Mouse (Mus musculus) neural tube, embryonic 11.5 days (tissue): Measurements from ENCODE around the gene Itgb5. TPM values are rescaled to one million over a fixed set of nuclear protein-coding genes. Genes with fewer than 3 reads are reported as not detected.

ENCODE experiments used
- ATAC-seq: fragments of 200-750 bp; cut with Nextera tagmentation; 2 replicates; pipeline ENCODE4 v1.8.0; 2017; ENCODE audit warnings: moderate number of reproducible peaks, mild to moderate bottlenecking, moderate TSS enrichment, moderate library complexity; ENCODE audit not compliant: insufficient read depth, low FRiP score, low TSS enrichment
- DNase-seq: peaks from one replicate; pipeline ENCODE4 v3.0.0-alpha.2; 2015; ENCODE audit warnings: low spot score
- H3K27ac ChIP-seq: fragments of 300-500 bp; sonication (generic); 2 replicates; pipeline ENCODE4 v1.5.1; 2014; ENCODE audit warnings: low read depth, mild to moderate bottlenecking, low read length
- H3K27me3 ChIP-seq: fragments of 300-500 bp; sonication (generic); 2 replicates; pipeline ENCODE4 v1.6.1; 2014; ENCODE audit warnings: mild to moderate bottlenecking, low read length, mixed read lengths; ENCODE audit not compliant: control insufficient read depth, insufficient read depth
- H3K36me3 ChIP-seq: fragments of 300-500 bp; sonication (generic); 2 replicates; pipeline ENCODE4 v1.6.1; 2014; ENCODE audit warnings: mild to moderate bottlenecking, low read length, moderate library complexity, mixed read lengths; ENCODE audit not compliant: control insufficient read depth, insufficient read depth
- H3K4me1 ChIP-seq: fragments of 300-500 bp; sonication (generic); 2 replicates; pipeline ENCODE4 v1.6.1; 2014; ENCODE audit warnings: low read length, mixed read lengths; ENCODE audit not compliant: control insufficient read depth, insufficient read depth
- H3K4me2 ChIP-seq: fragments of 300-500 bp; sonication (generic); 2 replicates; pipeline ENCODE4 v1.6.1; 2014; ENCODE audit warnings: low read depth, mild to moderate bottlenecking, moderate library complexity
- H3K4me3 ChIP-seq: fragments of 300-500 bp; sonication (generic); 2 replicates; pipeline ENCODE4 v1.5.1; 2014; ENCODE audit warnings: low read depth, low read length
- H3K9ac ChIP-seq: fragments of 300-500 bp; sonication (generic); 2 replicates; pipeline ENCODE4 v1.6.1; 2014; ENCODE audit warnings: mild to moderate bottlenecking, low read length
- H3K9me3 ChIP-seq: fragments of 300-500 bp; sonication (generic); 2 replicates; pipeline ENCODE4 v1.6.1; 2016; ENCODE audit warnings: low read length; ENCODE audit not compliant: control insufficient read depth
- WGBS: fragments of 180-500 bp; shearing (Covaris S2); extraction: QIAGEN DNeasy Blood & Tissue Kit; methylation state at CpG from one replicate; pipeline ENCODE4 v1.1.7; 2014; 5-methylcytosine and 5-hydroxymethylcytosine counted together
- polyA plus RNA-seq: library from polyadenylated mRNA; unstranded; fragments of >200 nt; fragmentation: Nextera tagmentation; extraction: Ambion mirVana; gene quantifications from 2 replicates; pipeline ENCODE4 v1.2.1, GENCODE M21; 2014

The Itgb5 gene
- polyA plus RNA-seq, 1 experiment from 2014 or later = 32.4 TPM

DNA sequence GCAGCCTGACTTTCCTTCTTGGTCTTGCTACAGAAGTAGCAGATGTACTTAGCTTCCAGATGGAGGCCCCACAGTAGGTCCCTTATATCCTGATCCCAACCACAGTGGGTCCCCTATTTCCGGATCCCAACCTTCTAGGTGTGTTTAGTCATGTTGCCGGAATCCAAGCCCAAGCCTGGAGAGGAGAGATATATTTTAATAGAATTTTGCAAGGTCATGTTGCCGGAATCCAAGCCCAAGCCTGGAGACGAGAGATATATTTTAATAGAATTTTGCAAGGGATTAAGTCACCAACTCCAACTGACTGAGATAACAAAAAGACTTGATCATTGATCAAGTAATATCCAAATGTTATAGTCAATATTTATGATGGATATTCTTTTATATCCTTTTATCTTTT is 51.3 kb downstream of the Itgb5 start:
- DNase-seq = no peak

DNA sequence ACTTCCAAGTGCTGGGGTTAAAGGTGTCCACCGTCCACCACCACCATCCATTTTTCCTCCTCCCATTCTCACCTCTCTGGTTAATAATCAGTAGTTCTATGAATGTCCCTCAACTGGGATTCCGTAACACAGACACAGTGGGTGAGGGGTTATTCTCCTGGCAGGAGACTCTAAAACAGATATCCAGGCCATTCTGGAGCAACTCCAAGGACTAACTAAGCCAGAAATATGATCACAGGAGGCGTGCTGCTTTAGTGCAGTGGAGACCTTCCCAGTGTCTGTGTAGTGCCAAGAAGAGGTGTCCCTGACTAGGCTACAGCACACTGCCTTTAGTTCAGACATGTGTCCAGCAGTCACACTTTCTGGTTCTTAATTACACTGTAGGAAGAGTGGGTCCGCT is 53.1 kb downstream of the Itgb5 start:
- H3K4me2 ChIP-seq = no peak overlapping the region
- 75% methylated on average over 4 of the region's 4 CpGs for WGBS
- no peaks in the 10 kb centered on the region for H3K9me3 ChIP-seq
- no peak overlapping the region for H3K4me3 ChIP-seq
- no peaks in the 10 kb centered on the region for H3K4me1 ChIP-seq
- DNase-seq (no peak), ATAC-seq (no peak)
- H3K27me3 ChIP-seq = no peaks in the 10 kb centered on the region
- H3K27ac ChIP-seq = no peak overlapping the region
- H3K36me3 ChIP-seq = no peaks in the 10 kb centered on the region
- H3K9ac ChIP-seq = no peak overlapping the region

More for the DNA sequence above, 51.3 kb downstream of the Itgb5 start:
- no peaks in the 10 kb centered on the region for H3K27me3 ChIP-seq
- ATAC-seq = no peak
- no peaks in the 10 kb centered on the region for H3K4me1 ChIP-seq
- H3K36me3 ChIP-seq = no peaks in the 10 kb centered on the region
- no peak overlapping the region for H3K9ac ChIP-seq
- H3K27ac ChIP-seq = no peak overlapping the region
- H3K4me2 ChIP-seq = no peak overlapping the region
- 95% methylated on average over 4 of the region's 4 CpGs for WGBS
- H3K9me3 ChIP-seq = no peaks in the 10 kb centered on the region
- no peak overlapping the region for H3K4me3 ChIP-seq

DNA sequence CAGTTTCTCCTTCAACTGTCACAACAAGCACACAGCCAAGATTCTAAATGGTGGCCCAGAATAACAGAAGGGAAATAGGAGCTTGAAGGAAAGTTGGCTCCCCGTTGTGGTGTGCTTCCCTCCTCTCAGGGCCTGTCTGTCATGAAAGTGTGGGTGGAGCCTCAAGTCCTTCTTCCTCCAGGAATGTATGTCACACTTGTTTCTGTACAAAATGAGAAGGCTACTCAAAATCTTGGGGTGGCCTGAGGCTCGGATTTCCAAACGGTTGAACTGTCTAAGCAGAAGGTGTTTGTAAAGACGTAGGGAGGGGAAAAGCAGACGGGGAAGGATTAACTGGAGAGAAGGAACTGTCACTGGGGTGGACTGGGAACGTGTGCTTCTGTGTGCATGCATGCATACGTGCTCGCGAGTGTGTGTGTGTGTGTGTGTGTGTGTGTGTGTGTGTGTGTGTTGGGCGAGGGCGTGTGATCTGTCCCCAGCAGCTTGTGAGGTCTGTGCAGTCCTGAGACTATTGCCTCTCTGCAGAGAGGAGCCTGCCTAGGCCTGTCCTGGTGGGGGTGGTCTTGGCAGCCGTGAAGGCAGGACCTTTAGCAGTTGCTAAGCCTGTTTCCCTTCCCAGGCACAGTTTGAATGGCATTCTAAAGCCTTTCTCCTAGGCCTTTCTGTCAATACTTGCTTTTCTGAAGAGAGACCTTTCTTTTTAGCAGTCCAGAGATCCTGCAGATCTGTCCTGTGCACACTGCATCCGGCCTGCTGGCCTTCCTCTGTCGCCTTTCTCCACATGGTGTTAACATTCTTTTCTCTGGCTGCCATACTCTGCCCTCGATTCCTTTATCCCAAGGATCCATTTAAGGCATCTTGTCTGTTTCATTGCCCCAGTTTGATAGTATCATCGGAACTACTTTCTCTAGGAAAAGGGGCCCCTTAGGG is 53.8 kb downstream of the Itgb5 start:
- no peak for DNase-seq
- H3K27ac ChIP-seq = no peak overlapping the region
- ATAC-seq = no peak

DNA sequence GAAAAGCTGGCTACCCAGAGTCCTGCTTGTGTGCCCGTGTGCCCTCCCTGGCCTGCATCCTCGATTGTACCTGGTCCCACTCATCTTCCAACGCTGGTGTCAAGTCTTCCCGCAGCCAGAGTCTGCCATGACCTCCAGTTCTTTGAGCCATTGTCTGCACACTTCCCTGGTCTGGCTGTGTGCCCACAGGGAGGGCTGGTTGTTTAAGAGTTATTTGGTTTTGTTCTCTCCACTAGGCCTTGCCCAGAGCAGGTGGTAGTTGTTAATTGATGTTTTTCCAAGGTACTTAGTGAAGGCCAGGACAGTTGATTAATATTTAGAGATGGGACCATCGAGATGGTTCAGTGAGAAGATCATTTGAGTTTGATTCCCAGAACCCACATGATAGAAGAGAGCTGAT is 54.7 kb downstream of the Itgb5 start:
- Histone ChIP-seq H3K9ac (no peak overlapping the region), H3K4me2 (no peak overlapping the region), H3K27me3 (no peaks in the 10 kb centered on the region), H3K36me3 (no peaks in the 10 kb centered on the region), H3K4me1 (no peaks in the 10 kb centered on the region), H3K9me3 (no peaks in the 10 kb centered on the region), H3K4me3 (no peak overlapping the region), H3K27ac (no peak overlapping the region)
- ATAC-seq (no peak), DNase-seq (no peak)
- 89% methylated on average over 5 of the region's 5 CpGs for WGBS

More for the DNA sequence above, 53.8 kb downstream of the Itgb5 start:
- H3K9ac ChIP-seq = no peak overlapping the region
- H3K9me3 ChIP-seq = no peaks in the 10 kb centered on the region
- no peaks in the 10 kb centered on the region for H3K36me3 ChIP-seq
- no peaks in the 10 kb centered on the region for H3K4me1 ChIP-seq
- H3K4me3 ChIP-seq = no peak overlapping the region
- WGBS = 64% methylated on average over 14 of the region's 16 CpGs
- H3K27me3 ChIP-seq = no peaks in the 10 kb centered on the region
- no peak overlapping the region for H3K4me2 ChIP-seq

DNA sequence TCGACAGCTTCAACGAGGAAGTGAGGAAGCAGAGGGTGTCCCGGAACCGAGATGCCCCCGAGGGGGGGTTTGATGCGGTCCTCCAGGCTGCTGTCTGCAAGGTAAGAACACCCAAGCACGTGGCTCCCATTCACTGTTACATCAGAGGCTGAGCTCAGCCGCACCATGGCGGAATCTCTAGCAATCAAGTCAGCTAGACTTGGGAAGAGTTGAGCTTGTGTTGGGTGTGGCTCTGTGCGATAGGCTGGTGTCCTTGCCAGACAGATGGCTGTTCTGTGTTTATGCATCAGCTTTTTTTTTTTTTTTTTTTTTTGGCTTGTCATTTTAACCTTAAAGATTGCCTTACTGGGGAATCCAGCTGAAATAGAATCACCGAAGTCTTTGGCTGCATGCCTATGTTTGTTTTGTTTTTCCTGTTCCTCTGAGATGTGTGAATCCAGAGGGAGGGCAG is 55.6 kb downstream of the Itgb5 start:
- H3K4me2 ChIP-seq = no peak overlapping the region
- no peak for DNase-seq
- no peaks in the 10 kb centered on the region for H3K9me3 ChIP-seq
- no peak overlapping the region for H3K27ac ChIP-seq
- H3K4me3 ChIP-seq = no peak overlapping the region
- no peak for ATAC-seq
- H3K27me3 ChIP-seq = no peaks in the 10 kb centered on the region
- no peaks in the 10 kb centered on the region for H3K4me1 ChIP-seq
- H3K36me3 ChIP-seq = no peaks in the 10 kb centered on the region
- H3K9ac ChIP-seq = no peak overlapping the region
- WGBS = 92% methylated on average over 11 of the region's 11 CpGs

DNA sequence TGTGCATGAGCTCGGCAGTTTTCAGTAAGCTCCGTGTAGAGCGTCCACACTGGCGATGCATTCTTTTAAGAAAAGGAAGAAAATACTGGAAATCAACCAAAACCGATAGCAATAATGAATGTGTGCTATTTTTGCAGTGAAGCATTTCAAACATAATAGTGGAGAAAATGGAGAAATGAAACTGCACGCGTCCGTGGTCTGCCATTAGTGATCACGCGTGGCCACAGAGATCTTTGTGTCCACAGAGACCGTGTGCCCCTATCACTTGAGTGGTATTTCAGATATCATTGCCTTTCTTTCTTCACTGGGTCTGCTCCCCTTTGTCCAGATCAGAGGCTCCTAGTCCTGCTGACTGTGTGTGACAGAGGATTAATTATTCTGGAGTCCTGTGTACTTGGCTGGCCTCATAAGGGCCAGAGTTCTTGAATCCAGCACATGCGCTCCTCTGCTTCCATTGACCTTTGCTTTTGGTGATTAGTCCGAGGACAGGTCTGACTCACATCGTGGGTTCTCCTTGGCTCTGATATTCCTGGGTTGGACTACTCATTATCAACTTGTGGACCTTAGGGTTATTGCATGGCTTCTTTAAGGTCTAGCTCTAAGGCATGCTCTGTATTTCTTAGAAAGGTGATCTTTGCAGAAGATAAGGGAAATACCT is 56.3 kb downstream of the Itgb5 start:
- no peak for ATAC-seq
- no peak overlapping the region for H3K4me2 ChIP-seq
- 90% methylated on average over 14 of the region's 14 CpGs for WGBS

DNA sequence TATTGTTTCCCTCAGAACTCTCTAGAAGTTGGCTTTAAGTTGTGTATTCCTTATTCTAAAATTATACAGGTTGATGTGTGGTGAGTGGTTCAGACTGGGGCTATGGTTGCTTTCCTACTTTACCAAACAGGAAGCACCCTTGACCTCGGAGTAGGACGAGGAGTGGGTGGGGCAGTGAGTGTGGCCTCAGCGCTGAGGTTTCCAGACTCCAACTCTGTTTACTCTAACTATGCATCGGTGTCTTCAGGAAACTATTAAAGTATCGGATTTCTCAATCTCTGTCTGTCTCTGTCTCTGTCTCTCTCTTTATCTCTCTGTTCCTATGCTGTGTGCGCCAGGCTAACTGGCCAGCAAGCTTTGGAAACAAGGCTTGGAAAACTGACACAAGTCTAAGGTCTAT is 57.2 kb downstream of the Itgb5 start:
- no peak overlapping the region for H3K9ac ChIP-seq
- no peaks in the 10 kb centered on the region for H3K36me3 ChIP-seq
- 50% methylated on average over 6 of the region's 6 CpGs for WGBS
- no peaks in the 10 kb centered on the region; the same call in 1 of the 2 replicates for H3K4me1 ChIP-seq
- no peaks in the 10 kb centered on the region for H3K27me3 ChIP-seq
- no peak overlapping the region for H3K27ac ChIP-seq
- H3K4me3 ChIP-seq = no peak overlapping the region
- DNase-seq (no peak), ATAC-seq (no peak)
- no peak overlapping the region for H3K4me2 ChIP-seq
- H3K9me3 ChIP-seq = no peaks in the 10 kb centered on the region

More for the DNA sequence above, 56.3 kb downstream of the Itgb5 start:
- DNase-seq = no peak
- H3K4me3 ChIP-seq = no peak overlapping the region
- no peaks in the 10 kb centered on the region for H3K36me3 ChIP-seq
- no peak overlapping the region for H3K9ac ChIP-seq
- H3K27ac ChIP-seq = no peak overlapping the region
- H3K9me3 ChIP-seq = no peaks in the 10 kb centered on the region
- no peaks in the 10 kb centered on the region for H3K4me1 ChIP-seq
- no peaks in the 10 kb centered on the region for H3K27me3 ChIP-seq

DNA sequence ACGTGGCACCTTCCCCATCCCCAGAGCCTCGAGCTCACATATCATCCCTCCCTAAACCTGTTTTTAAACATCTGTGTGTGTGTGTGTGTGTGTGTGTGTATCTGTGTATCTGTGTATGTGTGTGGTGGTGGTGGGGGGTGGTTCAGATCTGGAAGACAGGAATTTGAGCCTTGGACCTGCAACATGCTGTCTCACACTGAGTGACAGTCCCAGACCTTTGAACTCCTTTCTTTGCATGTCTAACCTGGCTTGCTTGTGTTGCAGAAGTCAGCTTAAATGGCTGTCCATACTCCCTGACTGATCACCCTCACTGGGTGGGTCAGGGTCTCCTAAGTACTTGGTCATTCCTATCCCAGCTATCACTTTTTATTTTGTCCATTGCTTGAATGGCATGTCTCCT is 58.5 kb downstream of the Itgb5 start:
- H3K27me3 ChIP-seq = no peaks in the 10 kb centered on the region
- DNase-seq (no peak), ATAC-seq (no peak)
- no peak overlapping the region for H3K27ac ChIP-seq
- H3K4me1 ChIP-seq = no peaks in the 10 kb centered on the region; the same call in 1 of the 2 replicates
- H3K4me2 ChIP-seq = no peak overlapping the region
- H3K9ac ChIP-seq = no peak overlapping the region
- no peaks in the 10 kb centered on the region for H3K9me3 ChIP-seq
- H3K4me3 ChIP-seq = no peak overlapping the region
- 95% methylated on average over 2 of the region's 2 CpGs for WGBS
- H3K36me3 ChIP-seq = no peaks in the 10 kb centered on the region
